Mouse (Mus musculus) CD4-positive, CD25-positive, alpha-beta regulatory T cell, adult 2 months (primary cell): Measurements from ENCODE around the gene Evi2a.
A peak's percentile ranks its signal among the peaks of the same experiment; 100 is the strongest.

Experiments
- DNase-seq: peaks from one replicate; pipeline ENCODE4 v3.0.0-alpha.2; 2012; ENCODE audit warnings: low read depth, low spot score

Gene Evi2a

DNA sequence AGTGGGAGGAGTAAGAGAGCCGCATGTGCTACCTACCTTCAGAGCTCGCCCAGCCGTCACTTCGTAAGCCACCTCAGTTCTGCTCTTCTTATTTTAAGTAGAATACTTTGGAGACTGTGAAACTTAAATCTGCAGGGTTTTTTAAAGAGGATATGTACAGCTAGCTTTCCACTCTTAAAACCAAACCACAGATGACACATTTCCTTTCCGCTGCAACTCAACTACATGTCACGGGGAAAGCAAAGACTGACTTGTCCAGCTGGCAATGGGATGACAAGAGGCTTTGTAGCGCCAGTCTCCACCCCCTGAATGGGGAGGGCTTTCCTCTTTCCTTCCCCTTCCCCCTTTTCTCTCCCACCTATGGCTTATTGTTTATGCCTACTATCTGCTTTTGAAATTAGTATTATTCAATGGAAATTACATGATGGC is at the start of gene Evi2a, which contains the start of gene Evi2:
Gene Evi2a (minus strand): TSS at position 277 of the 429 bp plus-strand sequence.
Gene Evi2 (minus strand): TSS at position 257 of the 429 bp plus-strand sequence.
- DNase-seq: peak; percentile 81

DNA sequence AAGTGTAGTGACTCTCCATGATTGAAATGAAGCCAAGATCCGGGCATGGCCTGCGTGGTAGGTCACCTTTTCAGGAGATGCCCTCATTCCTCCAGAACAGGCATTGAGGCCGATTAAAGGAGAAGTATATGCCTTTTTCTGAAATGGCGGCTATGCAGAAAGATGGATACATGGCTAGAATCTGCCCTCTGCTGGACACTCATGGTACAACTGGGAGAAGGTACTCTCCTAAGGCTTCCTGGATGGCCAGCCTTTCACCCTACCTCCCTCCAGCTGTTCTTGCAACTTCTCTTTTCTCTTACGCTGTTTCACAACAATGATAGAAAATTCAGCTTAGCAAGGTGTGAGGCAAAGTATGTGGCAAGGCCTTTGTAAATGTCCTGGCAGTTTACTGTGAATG is 47.3 kb upstream of the Evi2a start:
- peak; percentile 90 for DNase-seq

DNA sequence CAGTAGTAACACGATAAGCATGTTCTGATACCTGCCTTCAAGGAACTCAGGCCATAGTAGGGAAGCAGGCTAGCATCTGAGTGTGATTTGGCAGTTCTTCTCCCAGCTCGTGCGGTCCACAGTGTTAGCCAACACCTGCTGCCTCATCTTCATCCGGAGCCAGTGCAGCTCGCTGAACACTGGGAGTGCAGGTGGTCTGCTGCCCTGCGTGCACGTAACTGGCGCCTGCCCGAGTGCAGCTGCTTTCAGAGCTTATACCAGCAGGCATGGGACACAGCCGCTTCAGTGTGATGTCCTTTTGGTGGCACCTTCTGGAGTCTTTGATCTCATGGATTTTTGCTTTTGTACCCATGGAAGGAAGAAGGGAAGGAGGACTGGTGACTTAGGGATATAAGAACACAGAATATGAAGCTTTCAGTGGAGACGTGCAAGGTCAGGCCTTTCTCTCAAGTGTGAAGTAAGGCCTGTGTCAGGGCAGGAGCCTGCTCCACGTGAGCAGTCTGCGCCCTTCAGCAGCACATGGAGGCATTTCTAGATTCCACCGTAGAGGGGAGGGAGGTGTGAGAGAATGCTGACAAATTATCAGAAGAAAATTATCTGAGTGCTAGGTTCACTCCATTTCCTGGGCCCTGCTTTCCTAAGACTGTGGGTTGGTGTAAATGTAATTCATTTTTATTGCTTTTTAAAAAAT is 45.1 kb upstream of the Evi2a start:
- DNase-seq: no peak

DNA sequence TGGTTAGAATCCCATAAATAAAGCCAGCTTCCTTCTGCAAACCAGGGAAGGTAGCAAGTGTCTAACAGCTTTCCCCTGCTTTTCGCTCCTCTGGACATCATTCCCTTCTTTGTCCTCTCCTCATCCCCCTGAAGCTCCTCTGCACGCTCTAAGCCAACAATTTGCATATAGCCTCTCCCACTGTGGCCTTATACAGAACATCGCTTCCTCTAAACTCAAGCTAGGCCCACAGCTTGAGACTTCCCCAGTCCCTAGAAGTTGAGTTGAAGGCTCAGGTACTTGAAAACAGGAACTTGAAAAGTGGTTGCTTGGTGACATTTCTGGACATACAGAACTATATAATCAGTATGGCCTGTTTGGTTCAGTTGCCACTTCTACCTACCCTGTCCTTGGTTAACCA is 43.4 kb upstream of the Evi2a start:
- no peak for DNase-seq

DNA sequence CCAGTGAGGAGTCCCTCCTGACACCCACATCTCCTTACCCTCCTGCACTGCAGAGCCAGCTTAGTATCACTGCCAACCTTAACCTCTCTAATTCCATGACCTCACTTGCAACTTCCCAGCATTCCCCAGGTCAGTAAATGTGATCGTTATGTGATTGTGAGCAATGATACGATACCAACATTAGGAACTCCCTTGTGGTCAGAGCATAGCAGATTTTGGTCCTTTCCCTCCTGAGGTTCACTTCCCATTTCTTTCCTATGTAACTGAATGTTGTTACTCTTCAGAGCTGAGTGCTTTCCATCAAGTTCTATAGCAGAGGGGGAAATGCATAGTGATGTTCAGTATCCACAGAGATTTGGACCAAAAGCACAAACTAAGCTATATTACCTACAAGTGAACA is 39.9 kb upstream of the Evi2a start:
- no peak for DNase-seq

DNA sequence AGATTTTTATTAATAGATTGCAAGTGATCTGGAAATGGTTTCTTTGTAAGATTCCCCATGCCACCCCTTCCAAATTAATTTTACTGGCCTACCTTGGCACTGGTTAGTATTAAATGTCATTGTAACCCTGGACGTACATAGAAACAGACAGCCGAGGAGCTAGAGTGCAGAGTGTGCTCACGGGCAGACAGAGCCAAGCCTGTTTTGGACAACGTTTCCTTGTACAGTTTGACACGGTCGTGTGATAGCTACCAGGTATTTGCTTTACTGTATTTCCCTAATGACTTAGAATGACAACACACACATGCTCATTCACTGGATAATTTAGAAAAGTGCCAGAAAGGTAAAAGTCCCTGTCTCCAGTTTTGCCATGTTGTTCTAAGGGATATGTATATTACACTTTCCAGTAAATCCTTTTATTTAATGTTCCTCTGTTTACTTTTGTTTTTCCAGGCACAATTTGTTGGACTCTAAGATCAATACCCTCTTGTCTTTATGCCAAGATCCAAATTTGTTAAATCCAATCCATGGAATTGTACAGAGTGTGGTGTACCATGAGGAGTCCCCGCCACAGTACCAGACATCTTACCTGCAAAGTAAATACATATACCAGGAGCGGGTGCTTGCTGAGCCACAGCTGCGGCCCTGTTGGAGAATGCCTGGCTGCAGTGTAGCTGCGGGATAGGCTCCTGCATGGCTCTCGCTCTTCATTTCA is 37.9 kb upstream of the Evi2a start:
- DNase-seq: no peak

DNA sequence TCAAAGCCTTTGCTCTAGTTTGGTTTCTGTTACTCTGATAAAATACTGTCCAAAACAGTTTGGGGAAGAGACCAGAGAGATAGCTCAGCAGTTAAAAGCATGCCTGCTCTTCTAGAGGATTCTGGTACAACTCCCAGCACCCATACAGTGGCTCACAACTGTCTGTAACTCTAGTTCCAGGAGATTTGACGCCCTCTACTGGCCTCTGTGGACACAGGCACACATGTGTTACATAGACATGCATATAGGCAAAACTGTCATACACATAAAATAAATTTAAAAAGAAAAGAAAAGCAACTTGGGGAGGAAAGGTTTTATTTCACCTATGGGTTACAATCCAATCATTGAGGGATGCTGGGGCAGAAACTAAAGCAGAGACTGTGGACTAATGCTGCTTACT is 36.5 kb upstream of the Evi2a start:
- DNase-seq: no peak

DNA sequence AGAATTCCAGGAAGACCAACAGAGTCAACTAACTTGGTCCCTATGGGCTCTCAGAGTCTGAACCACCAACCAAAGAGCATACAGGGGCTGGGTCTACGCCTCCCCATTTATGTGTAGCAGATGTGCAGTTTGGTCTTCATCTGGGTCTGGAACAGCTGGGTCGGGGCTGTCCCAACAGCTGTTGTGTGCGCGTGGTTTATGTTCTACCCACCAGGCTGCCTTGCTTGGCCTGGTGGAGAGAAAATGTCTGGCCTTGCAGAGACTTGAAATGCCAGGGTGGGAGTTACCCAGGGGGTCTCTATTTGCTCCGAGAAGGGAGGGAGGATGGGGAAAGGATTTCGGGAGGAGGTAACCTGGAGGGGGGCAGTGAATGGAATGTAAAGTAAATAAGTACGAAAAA is 33.1 kb upstream of the Evi2a start:
- no peak for DNase-seq

DNA sequence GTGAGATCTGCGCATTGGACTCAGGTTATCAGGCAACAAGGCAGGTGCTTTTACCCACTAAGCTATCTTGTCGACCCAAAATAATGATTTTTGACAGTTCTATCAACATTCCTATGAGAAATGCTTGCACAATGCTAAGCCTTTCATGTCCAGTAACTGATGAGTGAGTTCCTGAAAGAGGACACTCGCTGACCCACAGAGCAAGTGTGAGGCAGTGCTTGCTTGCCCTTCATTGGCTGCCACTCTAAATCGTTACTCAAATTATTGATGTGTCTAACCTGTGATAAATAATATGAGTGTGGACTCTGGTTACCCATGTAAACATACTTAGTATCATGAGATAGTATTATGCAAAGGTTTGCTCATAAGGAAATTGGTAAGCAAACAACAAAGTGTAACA is 30.1 kb upstream of the Evi2a start:
- DNase-seq: no peak

DNA sequence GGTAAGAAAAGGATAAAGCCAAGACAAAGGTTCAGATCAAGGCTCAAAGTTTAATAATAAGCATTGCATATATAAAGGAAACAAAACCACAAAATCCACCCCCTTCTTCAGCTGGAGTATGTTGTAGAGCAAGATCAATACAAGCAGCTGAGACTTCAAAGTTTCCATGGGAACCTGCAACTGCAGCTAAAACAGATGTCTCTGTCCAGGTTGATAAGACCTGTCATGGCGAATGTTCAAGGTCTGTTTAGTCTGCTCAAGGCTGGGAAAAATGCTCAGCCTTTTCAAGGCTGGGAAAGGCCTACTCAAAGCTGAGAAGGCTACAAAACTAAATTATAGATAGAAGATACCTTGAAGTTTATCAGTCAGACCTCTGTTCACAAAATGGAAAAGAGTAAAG is 22.2 kb upstream of the Evi2a start:
- DNase-seq: peak; percentile 30

DNA sequence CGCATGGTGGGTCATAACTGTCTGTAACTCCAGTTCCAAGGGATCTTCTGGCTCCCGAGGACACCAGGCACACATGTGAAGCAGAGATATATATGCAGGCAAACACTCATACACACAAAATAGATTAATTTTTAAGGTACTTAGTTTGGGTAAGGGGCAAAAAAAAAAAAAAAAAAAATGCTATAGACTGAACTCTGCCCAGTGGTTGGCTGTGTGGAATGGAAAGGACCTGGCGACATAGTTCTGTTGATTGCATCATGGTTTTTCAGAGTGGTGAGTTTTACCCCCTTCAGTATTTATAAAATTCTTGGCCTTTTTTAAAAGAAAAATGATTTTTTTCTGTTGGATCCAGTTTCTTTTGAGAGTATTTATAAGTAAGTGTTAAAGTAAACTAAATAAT is 5.9 kb upstream of the Evi2a start:
- no peak for DNase-seq

DNA sequence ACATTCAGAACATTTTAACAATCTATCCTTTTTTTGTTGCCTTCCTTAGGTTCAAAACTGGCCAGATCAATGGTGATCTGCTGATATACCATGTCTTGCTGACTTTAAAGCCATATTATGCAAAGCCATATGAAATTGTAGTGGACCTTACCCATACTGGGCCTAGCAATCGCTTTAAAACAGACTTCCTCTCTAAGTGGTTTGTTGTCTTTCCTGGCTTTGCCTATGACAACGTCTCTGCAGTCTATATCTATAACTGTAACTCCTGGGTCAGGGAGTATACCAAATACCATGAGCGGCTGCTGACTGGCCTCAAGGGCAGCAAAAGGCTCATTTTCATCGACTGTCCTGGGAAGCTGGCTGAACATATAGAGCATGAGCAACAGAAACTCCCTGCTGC is 5.1 kb upstream of the Evi2a start:
- no peak for DNase-seq

DNA sequence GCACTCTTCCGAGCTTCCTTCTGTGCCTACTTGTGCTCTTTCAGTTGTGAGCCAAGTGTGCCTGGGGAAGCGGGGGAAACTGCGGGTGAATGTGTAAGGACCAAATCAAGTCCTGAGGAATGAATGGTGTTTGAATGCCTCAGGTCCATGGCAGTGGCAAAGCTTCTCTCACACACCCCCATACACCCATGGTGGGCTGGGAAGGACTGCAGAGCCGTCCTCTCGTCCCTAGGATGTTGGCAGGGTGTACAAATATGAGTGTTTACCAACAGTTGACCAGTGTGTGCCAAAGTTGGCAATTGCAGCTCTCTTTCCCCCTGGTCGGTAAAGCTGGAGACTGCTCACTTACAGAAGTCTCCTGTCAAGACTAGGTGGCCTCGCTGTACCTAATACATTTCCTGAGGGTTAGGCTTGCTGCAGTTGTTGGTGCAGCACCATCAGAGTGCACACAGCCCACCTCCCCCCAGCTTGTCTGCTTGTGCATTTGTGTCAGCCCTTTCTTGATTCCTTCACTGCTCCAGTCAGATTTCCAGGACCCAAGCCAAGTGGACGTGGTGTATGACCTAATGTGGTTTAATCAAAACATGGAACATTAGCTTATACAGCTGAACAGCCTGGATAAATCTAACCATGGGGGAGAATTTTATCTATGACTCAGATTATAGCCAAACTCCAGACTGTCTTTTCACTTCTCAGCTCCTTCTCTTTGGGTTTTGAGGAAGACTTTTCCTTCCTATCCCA is 3.7 kb upstream of the Evi2a start:
- no peak for DNase-seq

DNA sequence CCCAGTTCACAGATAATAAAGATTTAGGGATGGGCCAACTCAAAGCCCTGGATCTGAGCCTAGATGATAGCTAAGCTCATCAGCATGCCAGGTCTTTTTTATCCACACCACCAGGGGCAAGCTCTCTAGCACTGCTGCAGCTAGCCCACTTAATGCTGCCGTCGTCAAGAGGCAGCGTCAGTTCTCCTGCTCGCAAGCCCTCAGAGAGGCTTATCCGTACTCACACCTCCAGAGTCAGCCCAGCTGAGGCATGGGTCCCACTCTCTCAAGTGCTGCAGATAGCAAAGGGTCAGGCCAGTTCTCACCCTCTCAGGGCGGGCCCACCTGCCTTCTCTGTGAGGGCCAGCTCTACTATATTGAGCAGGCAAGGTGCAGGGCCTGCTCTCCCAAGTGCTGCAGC is 2.9 kb upstream of the Evi2a start:
- DNase-seq: no peak

DNA sequence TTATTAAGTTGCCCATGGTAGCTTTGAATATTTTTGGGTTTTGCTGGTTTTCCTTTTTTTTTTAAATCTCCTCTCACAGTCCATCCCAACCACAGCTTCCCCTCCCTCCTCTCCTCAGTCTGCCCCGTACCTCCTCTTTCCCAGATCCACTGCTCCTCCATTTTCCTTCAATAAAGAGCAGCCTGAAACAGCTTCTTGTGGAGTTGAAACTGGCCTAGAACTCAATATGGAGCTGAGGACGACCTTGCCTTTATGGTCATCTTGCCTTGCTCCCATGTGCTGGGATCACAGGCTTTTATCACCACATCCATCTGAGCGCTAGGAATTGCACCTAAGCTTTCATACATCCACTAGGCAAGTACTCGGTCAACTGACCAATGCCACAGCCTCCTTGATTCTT is 1.1 kb upstream of the Evi2a start:
- DNase-seq: no peak

DNA sequence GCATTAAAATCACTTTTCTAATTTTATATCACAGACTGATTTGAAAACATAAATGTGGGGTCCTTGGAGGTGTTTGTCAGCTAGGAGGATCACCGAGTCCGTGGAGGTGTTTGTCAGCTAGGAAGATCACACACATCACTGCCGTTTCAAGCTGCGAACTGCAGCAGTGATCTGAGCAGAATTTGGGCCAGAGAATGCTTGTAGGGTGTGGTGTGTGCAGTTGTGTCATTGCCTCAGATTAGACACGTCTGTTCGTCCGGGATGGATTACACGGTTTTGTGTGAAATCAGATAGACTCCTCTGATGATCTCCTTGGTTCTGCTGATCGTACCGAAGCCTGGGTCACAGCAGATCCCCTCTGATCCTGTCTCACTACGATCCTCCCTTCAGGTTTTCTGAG is 365 bp upstream of the Evi2a start:
- peak; percentile 44 for DNase-seq

DNA sequence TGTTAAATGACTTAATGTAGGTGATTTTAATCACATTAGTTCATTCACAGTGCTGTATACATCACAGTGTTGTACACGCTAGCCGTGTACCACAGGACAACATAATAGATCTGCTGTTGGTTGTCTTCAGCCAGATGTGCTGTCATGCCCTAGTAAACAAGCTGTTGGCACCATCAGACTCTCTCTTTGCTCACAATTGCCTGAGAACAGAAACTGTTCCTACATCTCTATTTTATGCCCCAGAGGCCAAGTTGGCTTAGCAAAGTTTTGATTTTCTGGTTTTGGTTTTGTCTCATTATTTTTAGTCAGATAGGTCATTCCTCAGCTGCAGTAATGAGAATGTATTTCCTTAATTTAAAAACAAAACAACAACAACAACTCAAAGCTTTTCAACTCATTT is 673 bp downstream of the Evi2a start:
- DNase-seq: peak; percentile 38

DNA sequence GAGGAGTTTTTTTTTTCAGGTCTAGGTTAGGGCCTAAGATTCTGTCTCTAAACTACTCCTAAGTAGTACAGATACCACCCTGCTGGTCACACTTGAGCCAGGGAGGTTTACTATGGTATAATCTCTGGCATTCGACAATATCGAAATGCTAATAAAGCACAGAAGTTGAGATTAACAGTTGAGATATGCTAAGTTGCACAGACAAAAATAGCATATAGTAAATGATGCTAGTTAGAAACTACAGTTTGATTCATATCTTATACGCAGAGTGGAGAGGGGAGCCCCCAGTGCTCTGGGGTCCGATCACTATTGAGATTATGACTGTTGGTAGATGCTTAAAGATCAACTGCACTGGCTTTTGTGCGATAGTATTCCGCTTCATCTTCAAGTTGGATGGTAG is 1.2 kb downstream of the Evi2a start:
- peak; percentile 25 for DNase-seq

DNA sequence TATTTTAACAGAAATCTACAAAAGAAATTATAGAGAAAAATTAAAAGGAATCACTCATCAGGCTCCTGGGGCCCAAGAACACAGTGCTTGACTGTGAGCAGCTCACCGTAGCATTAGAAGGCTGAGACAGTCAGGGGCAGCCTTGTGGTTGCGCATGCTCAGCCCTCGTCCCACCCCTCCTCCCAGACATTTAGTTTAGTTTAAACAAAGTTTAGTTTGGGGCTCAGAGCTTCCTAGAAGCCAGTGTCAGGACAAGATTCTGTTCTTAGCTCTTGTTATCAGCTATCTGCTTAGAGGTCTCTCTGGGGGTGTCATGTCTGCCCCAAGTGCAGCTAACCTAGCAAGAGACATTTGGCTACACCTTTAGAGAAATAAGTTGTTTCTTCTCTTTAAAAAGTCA is 1.8 kb downstream of the Evi2a start:
- DNase-seq: peak; percentile 51

DNA sequence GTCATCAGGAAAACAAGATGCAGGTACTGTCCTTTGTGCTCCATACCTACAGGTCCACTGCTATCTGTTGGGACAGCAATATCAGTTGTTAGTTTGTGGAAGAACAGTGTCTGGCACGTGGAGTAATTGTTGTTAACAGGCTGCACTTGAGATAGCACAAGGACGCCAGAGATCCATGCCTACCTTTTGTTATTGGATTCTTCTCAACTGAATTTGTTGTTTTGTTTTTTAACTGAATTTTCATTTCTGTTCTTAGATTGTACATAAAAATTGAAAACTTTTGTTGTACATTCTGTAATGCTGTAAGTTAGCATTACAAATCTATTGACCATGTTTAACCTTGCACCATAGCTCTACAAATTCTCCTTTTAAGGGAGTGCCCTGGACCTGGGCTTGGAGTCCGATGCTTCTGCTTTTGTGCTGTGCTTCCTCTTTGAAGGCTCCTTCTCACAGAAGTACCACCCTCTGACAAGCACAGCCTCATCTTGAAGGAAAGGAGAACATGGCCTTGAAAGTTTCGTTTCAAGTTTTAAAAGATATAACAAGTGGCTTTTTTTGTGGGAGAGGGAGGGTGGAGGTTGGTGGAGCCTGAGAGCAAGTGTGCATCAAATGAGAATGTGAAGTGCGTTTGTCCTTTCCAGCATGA is 2.5 kb downstream of the Evi2a start:
- DNase-seq: peak; percentile 36

DNA sequence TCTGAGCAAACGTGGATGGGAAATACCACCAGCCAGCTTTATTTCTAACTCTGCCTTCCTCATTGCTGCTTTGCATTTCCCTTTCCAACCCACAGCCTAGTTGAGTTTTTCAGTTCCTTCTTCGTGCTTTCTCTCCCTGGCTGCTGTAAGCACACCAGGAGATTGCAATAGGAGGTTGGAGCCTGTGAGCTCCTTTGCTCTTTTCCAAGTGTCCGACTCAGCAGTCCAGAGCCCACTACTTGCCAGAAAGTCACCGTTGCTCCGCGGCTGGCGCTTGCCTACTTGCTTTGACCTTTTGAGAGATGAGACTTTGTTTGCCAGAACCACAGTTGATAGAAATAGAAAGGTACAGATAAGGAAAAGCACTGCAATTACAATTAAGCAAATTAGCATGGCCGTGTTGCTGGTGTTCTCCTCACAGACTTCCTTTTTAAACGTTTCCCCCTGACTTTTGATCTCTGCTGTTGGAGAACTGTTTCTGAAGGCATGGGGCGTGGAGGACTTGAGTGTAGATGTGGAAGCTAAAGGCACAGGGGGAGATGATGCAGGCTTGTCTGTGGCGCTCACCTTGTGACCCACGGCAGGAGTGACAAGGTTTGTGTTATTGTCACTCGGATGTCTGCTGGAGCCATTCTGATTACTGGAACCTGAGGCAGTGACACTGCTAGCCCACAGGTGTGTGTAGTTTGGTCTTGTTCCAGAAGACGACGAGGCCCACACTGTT is 3.2 kb downstream of the Evi2a start:
- DNase-seq: peak; percentile 47

DNA sequence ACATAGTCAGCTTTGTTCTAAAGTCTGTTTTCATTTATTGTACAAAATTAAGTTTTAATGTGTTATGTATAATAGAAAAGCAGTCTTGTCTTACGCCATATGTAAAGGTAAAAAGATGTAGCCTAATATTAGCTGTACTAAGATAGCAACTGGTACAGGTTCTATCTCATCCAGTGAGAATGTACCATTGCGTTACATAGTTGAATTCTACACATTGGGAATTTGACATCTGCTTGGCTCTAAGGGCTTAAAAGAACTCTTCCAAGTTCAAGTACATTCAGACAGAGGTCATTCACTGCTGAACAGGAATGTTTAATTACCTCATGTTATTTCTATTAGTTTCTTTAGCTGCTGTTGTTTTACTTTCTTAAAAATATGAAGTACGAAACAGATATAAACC is 3.9 kb downstream of the Evi2a start:
- no peak for DNase-seq
